Mouse (Mus musculus) cerebellum, adult 11 months (tissue): ENCODE measurements around the gene Gramd1b.

Experiments used
- DNase-seq: peaks from one replicate; pipeline ENCODE4 v3.0.0; 2022

Gene Gramd1b

DNA sequence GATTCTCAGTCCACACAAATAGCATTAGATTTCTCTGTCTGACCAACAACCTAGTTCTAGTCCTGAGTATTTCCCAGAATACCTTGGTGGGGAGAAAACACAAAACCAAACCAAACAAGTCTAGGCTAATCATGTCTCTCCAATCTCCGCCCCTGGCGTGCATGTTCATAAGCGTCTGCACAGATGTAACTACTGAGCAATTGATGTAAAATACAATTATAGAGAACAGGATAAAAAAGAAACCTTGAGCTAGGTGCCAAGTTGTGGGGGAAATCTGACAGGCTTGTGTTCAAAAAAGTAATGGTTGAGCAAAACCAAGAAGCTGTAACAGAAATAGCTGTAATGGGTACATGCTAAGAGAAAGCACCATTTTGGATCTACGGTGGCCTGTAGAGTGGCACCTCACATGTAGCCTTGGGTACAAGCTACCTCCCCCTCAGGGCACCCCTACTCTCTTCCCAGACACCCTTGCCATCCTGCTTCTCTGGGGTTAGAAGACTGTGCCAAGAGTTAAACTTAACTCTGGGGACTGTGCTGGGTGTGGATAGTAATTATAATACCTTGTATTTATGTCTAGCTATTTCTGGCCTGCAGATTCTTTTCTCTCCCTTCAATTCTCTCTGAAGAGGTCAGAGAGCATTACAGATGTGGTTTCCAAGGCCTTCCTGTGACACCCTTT is 174.3 kb downstream of the Gramd1b start:
- no peak for DNase-seq

DNA sequence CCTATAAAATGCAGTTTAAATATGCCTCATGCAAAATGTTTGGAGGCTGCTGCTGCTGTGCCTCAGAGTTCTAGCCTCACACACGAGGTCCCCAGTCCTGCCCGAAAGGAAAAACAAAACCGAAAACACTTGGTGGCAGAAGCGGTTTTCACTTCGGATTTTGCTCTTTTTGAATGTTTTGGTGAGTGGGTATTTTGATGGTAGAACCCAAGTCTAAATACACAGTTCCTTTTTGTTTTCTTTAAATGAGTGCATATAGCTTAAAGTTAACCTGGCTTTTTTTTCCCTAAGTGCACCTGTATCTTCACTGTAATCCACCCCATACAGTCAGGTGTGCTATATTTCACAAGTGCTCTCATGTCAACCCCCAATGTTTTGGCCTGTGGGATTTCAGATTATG is 174.8 kb downstream of the Gramd1b start:
- no peak for DNase-seq

DNA sequence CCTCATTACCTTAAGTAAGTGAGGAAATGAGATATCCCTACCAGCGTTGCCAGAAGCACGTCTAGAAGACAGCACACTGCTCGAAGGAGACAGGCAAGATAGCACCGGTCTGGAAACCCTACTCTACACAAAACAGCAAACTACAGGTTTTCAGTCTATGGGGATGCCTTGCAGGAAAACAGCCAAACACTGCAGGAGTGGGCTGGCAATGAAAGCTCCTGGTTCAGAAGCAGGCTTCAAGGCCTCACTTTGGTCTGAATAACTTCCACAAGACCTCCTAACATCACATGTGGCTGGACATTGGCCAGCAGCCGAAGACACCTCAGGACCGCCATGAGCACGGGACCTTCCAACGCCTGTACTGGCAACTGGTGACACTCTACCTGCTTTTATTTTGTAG is 175.8 kb downstream of the Gramd1b start:
- no peak for DNase-seq

- no peak for DNase-seq
These were observed 177.6 kb downstream of the Gramd1b start for GRCm38 (mm10) chr9:40353596-40353995.

DNA sequence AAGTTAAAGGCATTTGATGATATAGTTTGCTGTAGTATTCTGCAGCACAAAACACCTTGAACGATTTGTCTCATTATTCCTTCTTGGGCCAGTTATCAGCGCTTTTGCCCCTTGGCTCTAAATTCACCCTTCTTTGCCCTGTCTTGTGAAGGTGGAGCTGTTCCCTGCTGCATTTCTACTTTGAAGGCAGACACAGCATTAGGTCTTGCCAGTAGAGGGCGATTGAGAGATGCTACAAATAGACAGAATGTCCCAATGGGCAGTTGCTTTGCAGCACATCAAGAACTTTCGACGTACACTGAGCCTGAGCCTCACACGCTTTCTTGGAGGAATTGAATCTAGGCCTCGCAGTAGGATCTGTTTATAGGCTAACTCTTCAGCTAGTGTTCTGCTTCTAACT is 180.5 kb downstream of the Gramd1b start:
- peak; percentile 63 for DNase-seq

DNA sequence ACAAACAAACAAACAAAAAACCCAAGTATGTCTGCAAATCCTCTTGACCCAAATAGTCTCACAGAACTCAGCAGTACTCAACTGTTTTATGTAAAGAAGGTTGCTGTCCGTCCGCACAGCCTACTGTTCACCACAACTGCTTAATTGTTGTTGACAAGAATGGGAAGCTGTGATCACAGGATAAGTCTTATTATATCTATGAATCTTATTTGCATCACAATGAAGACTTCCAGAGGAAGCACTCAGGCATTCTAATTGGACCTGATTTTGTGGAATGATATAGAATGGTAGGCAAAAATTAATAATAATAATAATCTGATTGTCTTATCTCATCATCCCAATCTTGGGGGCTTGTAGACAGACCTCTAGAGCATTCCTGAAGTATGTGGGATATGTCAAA is 181.1 kb downstream of the Gramd1b start:
- DNase-seq = no peak

- no peak for DNase-seq
These were observed 181.6 kb downstream of the Gramd1b start for GRCm38 (mm10) chr9:40349554-40349953.

DNA sequence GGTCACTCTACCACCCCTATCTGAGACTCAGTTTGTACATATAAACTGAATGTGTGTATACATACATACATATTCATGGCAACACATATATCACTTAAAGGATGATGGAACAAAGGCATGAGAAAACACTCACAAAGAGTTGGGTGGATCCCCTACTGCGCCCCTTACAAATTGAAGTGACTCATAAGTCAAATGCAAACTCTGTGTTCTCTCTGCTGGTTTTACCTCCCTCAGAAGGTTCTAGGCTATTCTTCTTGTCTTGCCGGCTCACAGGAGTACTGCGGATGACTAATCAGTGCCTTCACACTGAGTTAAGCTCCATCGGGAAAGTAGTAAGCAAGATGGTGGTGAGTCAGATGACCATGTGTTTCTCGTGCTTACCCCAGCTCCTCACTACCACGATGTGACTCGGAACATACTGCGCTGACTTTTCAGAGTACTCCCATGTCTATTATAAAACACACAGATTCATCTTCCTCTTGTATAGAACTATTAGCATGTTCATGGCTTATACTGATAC is 182.4 kb downstream of the Gramd1b start:
- no peak for DNase-seq

- peak; percentile 80 for DNase-seq
These were observed 184.8 kb downstream of the Gramd1b start for GRCm38 (mm10) chr9:40346232-40346984.

DNA sequence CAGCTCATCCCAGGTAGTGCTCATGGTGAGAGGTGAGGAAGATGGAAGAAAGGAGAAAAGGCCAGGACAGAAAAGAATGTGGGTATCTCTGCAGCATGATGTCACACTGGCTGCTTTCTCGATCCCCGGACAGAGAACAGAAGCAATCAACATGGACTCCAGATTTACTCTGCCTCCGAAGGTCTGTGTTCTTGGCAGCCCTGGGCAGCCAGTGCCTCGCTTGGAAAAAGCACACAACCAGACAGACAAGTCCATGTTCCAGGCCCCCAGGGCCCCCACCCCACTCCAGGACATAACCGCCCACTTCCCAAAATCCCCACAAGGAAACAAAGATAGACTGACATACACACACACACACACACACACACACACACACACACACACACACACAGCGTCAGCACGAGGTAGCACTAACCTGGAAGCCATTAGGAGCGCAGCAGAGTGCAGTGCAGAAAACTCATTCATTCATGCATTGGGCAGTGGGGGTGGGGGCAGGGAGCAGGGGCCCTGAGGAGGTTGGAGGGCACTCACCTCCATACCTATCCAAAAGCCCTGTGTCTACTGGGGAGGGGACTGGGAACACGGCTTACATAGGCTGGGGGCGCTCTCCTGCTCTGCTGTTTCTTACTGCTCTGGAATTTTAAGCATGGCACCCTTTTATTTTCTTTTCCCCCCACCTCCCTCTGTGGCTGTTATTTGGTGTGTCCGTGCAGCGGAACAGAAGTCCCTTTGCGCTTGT is 185.5 kb downstream of the Gramd1b start:
- DNase-seq = peak; percentile 57

GRCm38 (mm10) chr9:40344801-40345492 is 186.2 kb downstream of the Gramd1b start:
- DNase-seq = no peak

- DNase-seq = no peak
These were observed 187.4 kb downstream of the Gramd1b start for GRCm38 (mm10) chr9:40343828-40344227.

GRCm38 (mm10) chr9:40343053-40343652 is 188.0 kb downstream of the Gramd1b start:
- DNase-seq = no peak

- no peak for DNase-seq
These were observed 189.1 kb downstream of the Gramd1b start for GRCm38 (mm10) chr9:40342101-40342500.

GRCm38 (mm10) chr9:40339578-40339977 is 191.6 kb downstream of the Gramd1b start:
- DNase-seq = no peak

GRCm38 (mm10) chr9:40337131-40337820 is 193.9 kb downstream of the Gramd1b start:
- no peak for DNase-seq

GRCm38 (mm10) chr9:40336701-40337100 is 194.5 kb downstream of the Gramd1b start:
- DNase-seq = peak; percentile 63

- DNase-seq = no peak
These were observed 196.6 kb downstream of the Gramd1b start for GRCm38 (mm10) chr9:40334617-40335016.

GRCm38 (mm10) chr9:40333649-40334396 is 197.4 kb downstream of the Gramd1b start:
- DNase-seq = peak; percentile 88

DNA sequence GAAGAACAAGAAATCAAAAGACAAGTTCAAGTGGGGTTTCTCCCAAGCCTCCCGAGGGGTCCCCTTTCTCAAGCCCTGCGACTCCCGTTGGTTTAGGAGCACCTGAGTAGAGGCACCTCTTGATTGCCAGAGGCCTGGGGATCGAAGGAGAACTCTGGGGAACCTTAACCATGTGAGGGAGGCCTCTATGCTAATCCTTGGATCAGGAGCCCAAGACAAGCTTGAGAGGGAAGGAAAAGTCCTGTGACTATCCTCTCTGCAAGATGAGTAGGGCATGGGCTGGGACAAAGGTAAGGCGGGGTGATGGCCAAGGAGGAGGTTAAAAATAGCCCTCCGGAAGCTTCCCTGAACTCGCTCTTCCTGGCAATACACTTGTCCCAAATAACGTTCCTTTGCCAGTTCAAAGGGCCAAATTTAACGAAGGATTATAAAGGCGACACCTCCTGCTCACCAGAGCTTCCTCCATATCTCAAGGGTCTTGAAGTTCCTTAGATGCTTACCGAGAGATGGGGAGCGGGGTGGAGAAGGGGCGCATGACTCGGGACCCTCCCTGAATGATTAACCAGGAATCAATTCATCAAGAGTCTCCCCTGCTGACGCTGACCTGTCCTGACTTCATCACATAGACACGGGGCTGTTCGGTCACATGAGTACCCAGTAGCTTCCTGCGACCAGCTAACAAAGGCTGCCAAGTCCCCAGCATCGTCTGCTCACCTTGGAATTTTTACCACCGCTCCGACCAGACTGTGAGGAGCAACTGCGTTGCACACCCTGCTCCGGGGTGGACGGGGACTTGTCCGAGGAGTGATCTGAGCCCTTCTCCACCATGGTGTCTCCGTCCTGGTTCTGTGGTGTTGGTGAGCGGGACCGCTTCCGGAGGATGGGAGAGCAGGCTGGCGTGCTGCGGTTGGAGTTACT is 198.2 kb downstream of the Gramd1b start:
- peak; percentile 56 for DNase-seq
